Mouse (Mus musculus) intestine, embryonic 14.5 days (tissue): ENCODE results near the gene Sdk2. TPM values are rescaled to one million over a fixed set of nuclear protein-coding genes. Genes with fewer than 3 reads are reported as not detected.

Experiments used
- ATAC-seq: fragments of 200-750 bp; cut with Nextera tagmentation; replicated peaks from 2 replicates; pipeline ENCODE4 v1.8.0; 2017; ENCODE audit warnings: low read depth, moderate number of reproducible peaks, moderate TSS enrichment, moderate library complexity; ENCODE audit not compliant: low FRiP score, low TSS enrichment
- DNase-seq: peaks from one replicate; pipeline ENCODE4 v3.0.0-alpha.2; 2018; ENCODE audit warnings: low spot score
- H3K27ac ChIP-seq: fragments of 300-500 bp; sonication (generic); 2 replicates; pipeline ENCODE4 v1.5.1; 2014; ENCODE audit warnings: low read depth, mild to moderate bottlenecking, control low read depth
- H3K27me3 ChIP-seq: fragments of 300-500 bp; sonication (generic); replicated peaks from 2 replicates; pipeline ENCODE4 v1.6.1; 2014; ENCODE audit warnings: low read length, control low read depth; ENCODE audit not compliant: control insufficient read depth, insufficient read depth
- H3K36me3 ChIP-seq: fragments of 300-500 bp; sonication (generic); 2 replicates; pipeline ENCODE4 v1.6.1; 2014; ENCODE audit warnings: low read length, control low read depth; ENCODE audit not compliant: control insufficient read depth, insufficient read depth
- H3K4me1 ChIP-seq: fragments of 300-500 bp; sonication (generic); replicated peaks from 2 replicates; pipeline ENCODE4 v1.6.1; 2014; ENCODE audit warnings: low read length, control low read depth, mixed read lengths; ENCODE audit not compliant: control insufficient read depth, insufficient read depth
- H3K4me2 ChIP-seq: fragments of 300-500 bp; sonication (generic); 2 replicates; pipeline ENCODE4 v1.6.1; 2014; ENCODE audit warnings: low read length
- H3K4me3 ChIP-seq: fragments of 300-500 bp; sonication (generic); 2 replicates; pipeline ENCODE4 v1.5.1; 2014; ENCODE audit warnings: low read depth, low read length, control low read depth, mixed read lengths
- H3K9ac ChIP-seq: fragments of 300-500 bp; sonication (generic); 2 replicates; pipeline ENCODE4 v1.6.1; 2014; ENCODE audit warnings: mild to moderate bottlenecking, low read length
- H3K9me3 ChIP-seq: fragments of 300-500 bp; sonication (generic); 2 replicates; pipeline ENCODE4 v1.6.1; 2016; ENCODE audit warnings: low read length, control low read depth; ENCODE audit not compliant: control insufficient read depth
- WGBS: fragments of 180-500 bp; shearing (Covaris S2); extraction: QIAGEN DNeasy Blood & Tissue Kit; methylation state at CpG from one replicate; pipeline ENCODE4 v1.1.7; 2014; 5-methylcytosine and 5-hydroxymethylcytosine counted together
- polyA plus RNA-seq: library from polyadenylated mRNA; unstranded; fragments of >200 nt; fragmentation: Nextera tagmentation; extraction: Ambion mirVana; gene quantifications from 2 replicates; pipeline ENCODE4 v1.2.1, GENCODE M21; 2014

Sdk2 gene
- polyA plus RNA-seq, 1 experiment from 2014 or later = 3.1 TPM

GRCm38 (mm10) chr11:113951616-113951988 lies 115.2 kb downstream of the Sdk2 start:
- 78% methylated on average over 15 of the region's 15 CpGs for WGBS
- Histone ChIP-seq H3K4me3 (no peak overlapping the region), H3K9ac (no peak overlapping the region), H3K4me1 (peaks cover 8% of the 10 kb centered on the region; the same call in 1 of the 2 replicates), H3K36me3 (no peaks in the 10 kb centered on the region), H3K9me3 (no peaks in the 10 kb centered on the region), H3K27ac (no peak overlapping the region), H3K4me2 (no peak overlapping the region), H3K27me3 (no peaks in the 10 kb centered on the region)
- DNase-seq (no peak), ATAC-seq (no peak)

GRCm38 (mm10) chr11:113950904-113951615 lies 115.8 kb downstream of the Sdk2 start:
- no peak overlapping the region for H3K4me2 ChIP-seq
- peaks cover 8% of the 10 kb centered on the region; the same call in 1 of the 2 replicates for H3K4me1 ChIP-seq
- ATAC-seq = no peak
- DNase-seq = no peak
- H3K9ac ChIP-seq = no peak overlapping the region
- H3K9me3 ChIP-seq = no peaks in the 10 kb centered on the region
- H3K4me3 ChIP-seq = no peak overlapping the region
- no peaks in the 10 kb centered on the region for H3K36me3 ChIP-seq
- no peaks in the 10 kb centered on the region for H3K27me3 ChIP-seq
- H3K27ac ChIP-seq = 0 out of 2 replicates have a peak overlapping the region, but pooled peaks have one; percentile 16
- WGBS = 69% methylated on average over 7 of the region's 7 CpGs

GRCm38 (mm10) chr11:113948676-113949075 lies 118.2 kb downstream of the Sdk2 start:
- WGBS = 60% methylated on average over 8 of the region's 8 CpGs
- Histone ChIP-seq H3K27me3 (no peaks in the 10 kb centered on the region), H3K9ac (no peak overlapping the region), H3K4me2 (no peak overlapping the region), H3K4me1 (peaks cover 8% of the 10 kb centered on the region), H3K27ac (no peak overlapping the region), H3K4me3 (no peak overlapping the region), H3K9me3 (no peaks in the 10 kb centered on the region), H3K36me3 (no peaks in the 10 kb centered on the region)
- no peak for DNase-seq
- no peak for ATAC-seq

- no peaks in the 10 kb centered on the region for H3K27me3 ChIP-seq
- H3K4me1 ChIP-seq = no peaks in the 10 kb centered on the region; the same call in 1 of the 2 replicates
- no peaks in the 10 kb centered on the region for H3K9me3 ChIP-seq
- DNase-seq (no peak), ATAC-seq (no peak)
- 64% methylated on average over 9 of the region's 9 CpGs for WGBS
- no peaks in the 10 kb centered on the region for H3K36me3 ChIP-seq
- no peak overlapping the region for H3K4me3 ChIP-seq
- no peak overlapping the region for H3K9ac ChIP-seq
- H3K4me2 ChIP-seq = no peak overlapping the region
- no peak overlapping the region for H3K27ac ChIP-seq
These were observed 124.6 kb downstream of the Sdk2 start for GRCm38 (mm10) chr11:113942101-113942735.

- Histone ChIP-seq H3K9ac (no peak overlapping the region), H3K27ac (no peak overlapping the region), H3K4me3 (no peak overlapping the region), H3K9me3 (no peaks in the 10 kb centered on the region), H3K36me3 (no peaks in the 10 kb centered on the region), H3K4me1 (peaks cover 9% of the 10 kb centered on the region), H3K27me3 (no peaks in the 10 kb centered on the region), H3K4me2 (no peak overlapping the region)
- 62% methylated on average over 9 of the region's 9 CpGs for WGBS
- DNase-seq (no peak), ATAC-seq (no peak)
These were observed 133.2 kb downstream of the Sdk2 start for GRCm38 (mm10) chr11:113933678-113934077.

- Histone ChIP-seq H3K4me2 (no peak overlapping the region), H3K9me3 (no peaks in the 10 kb centered on the region), H3K4me1 (peaks cover 9% of the 10 kb centered on the region), H3K27me3 (no peaks in the 10 kb centered on the region), H3K4me3 (no peak overlapping the region), H3K36me3 (no peaks in the 10 kb centered on the region), H3K27ac (no peak overlapping the region), H3K9ac (no peak overlapping the region)
- ATAC-seq = no peak
- WGBS = 70% methylated on average over 7 of the region's 7 CpGs
- DNase-seq = no peak
These were observed 133.9 kb downstream of the Sdk2 start for GRCm38 (mm10) chr11:113932909-113933308.

- Histone ChIP-seq H3K4me1 (peaks cover 9% of the 10 kb centered on the region), H3K9me3 (no peaks in the 10 kb centered on the region), H3K27ac (no peak overlapping the region), H3K9ac (no peak overlapping the region), H3K36me3 (no peaks in the 10 kb centered on the region), H3K27me3 (no peaks in the 10 kb centered on the region), H3K4me2 (no peak overlapping the region), H3K4me3 (no peak overlapping the region)
- 58% methylated on average over 4 of the region's 4 CpGs for WGBS
- DNase-seq = no peak
- no peak for ATAC-seq
These were observed 135.1 kb downstream of the Sdk2 start for GRCm38 (mm10) chr11:113931701-113932100.

GRCm38 (mm10) chr11:113930112-113930511 lies 136.7 kb downstream of the Sdk2 start:
- Histone ChIP-seq H3K9ac (no peak overlapping the region), H3K27ac (no peak overlapping the region), H3K9me3 (no peaks in the 10 kb centered on the region), H3K36me3 (no peaks in the 10 kb centered on the region), H3K4me1 (peaks cover 9% of the 10 kb centered on the region), H3K4me2 (no peak overlapping the region), H3K27me3 (no peaks in the 10 kb centered on the region), H3K4me3 (no peak overlapping the region)
- no peak for DNase-seq
- 76% methylated on average over 11 of the region's 11 CpGs for WGBS
- no peak for ATAC-seq

- Histone ChIP-seq H3K4me2 (no peak overlapping the region), H3K27ac (no peak overlapping the region), H3K4me3 (no peak overlapping the region), H3K36me3 (no peaks in the 10 kb centered on the region), H3K4me1 (0 out of 2 replicates have a peak, but pooled peaks cover 3% of the 10 kb centered on the region), H3K27me3 (no peaks in the 10 kb centered on the region), H3K9ac (no peak overlapping the region), H3K9me3 (no peaks in the 10 kb centered on the region)
- WGBS = 81% methylated on average over 2 of the region's 2 CpGs
- DNase-seq = no peak
- no peak for ATAC-seq
These were observed 138.0 kb downstream of the Sdk2 start for GRCm38 (mm10) chr11:113928831-113929230.
